ENCODE assay signal across 11 mouse cellular contexts in the genomic region with DNA sequence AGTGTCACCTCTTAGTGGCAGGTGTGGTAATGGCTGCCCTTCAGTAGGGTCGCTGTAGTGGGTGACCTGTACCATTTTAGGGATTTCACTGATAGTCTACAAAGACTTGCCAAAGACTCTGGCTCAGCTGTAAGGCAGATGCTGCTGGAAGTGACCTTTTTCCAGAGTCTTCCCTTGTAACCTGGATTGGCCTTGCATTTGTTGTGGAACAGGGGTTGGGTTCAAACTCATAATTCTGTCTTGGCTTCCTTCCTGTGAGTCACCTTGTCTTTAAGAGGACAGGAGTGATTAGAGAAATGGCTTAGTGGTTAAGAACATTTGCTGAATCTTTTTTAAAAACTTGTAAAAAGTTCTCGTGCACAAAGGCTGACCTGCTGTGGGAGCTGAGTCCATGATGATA. TPM values are rescaled to one million over a fixed set of nuclear protein-coding genes. Genes with fewer than 3 reads are reported as not detected.
DNase-seq lines count a peak whose midpoint lies in the region; ATAC-seq and TF ChIP-seq lines count a peak whose summit lies in the region.
"Had no signal": no experiment of that assay in that cellular context is flagged by ENCODE, and none has a peak within 500 bp of the region (broad histone marks: within the 10 kb centered on the region; RNA-seq: fewer than 3 reads in every experiment).

No protein-coding gene starts in this region.

- no peak overlapping the region for H3K4me3 ChIP-seq in hindbrain, embryonic 12.5 days
- no peak overlapping the region for H3K4me3 ChIP-seq in hindbrain, embryonic 16.5 days (ENCODE audit: low read length)
- H3K4me3 ChIP-seq in ES-E14 (ENCODE audit: insufficient read depth in 1 of 2, low read depth in 1 of 2, low read length in 2 of 2, poor library complexity in 1 of 2, severe bottlenecking in 1 of 2), result peak overlapping the region in 1 of 2 experiments; percentile 78; a peak in 2 of 4 replicates
- peak overlapping the region; percentile 72; the same call in 1 of the 2 replicates for H3K4me3 ChIP-seq in forebrain, embryonic 15.5 days
- peak overlapping the region; percentile 2; the same call in 1 of the 2 replicates for H3K4me3 ChIP-seq in liver, embryonic 16.5 days (ENCODE audit: low read depth, low read length)

- no peak overlapping the region for H3K27ac ChIP-seq in hindbrain, embryonic 12.5 days
- H3K27ac ChIP-seq in hindbrain, embryonic 16.5 days (ENCODE audit: low read depth, low read length), result no peak overlapping the region
- no peak overlapping the region for H3K27ac ChIP-seq in ES-E14 (ENCODE audit: insufficient read depth, low read depth, low read length, poor library complexity, severe bottlenecking)
- H3K27ac ChIP-seq in forebrain, embryonic 15.5 days (replicated peaks), result no peak overlapping the region
- no peak overlapping the region; the same call in 1 of the 2 replicates for H3K27ac ChIP-seq in liver, embryonic 16.5 days (ENCODE audit: low read length)

- no peak overlapping the region; the same call in 1 of the 2 replicates for H3K9ac ChIP-seq in hindbrain, embryonic 12.5 days
- no peak overlapping the region for H3K9ac ChIP-seq in hindbrain, embryonic 16.5 days (ENCODE audit: low read depth, low read length)
- peak overlapping the region; percentile 95 for H3K9ac ChIP-seq in ES-E14 (ENCODE audit: insufficient read depth, low read depth, low read length, poor library complexity, severe bottlenecking)
- H3K9ac ChIP-seq in forebrain, embryonic 15.5 days (replicated peaks), result no peak overlapping the region
- no peak overlapping the region; the same call in 1 of the 2 replicates for H3K9ac ChIP-seq in liver, embryonic 16.5 days (ENCODE audit: low read depth, low read length)

- DNase-seq in ES-E14 (ENCODE audit: low read depth, low spot score), result no peak
- DNase-seq in adrenal gland, postnatal 14 days, result no peak
- no peak for DNase-seq in layer of hippocampus, postnatal 14 days (ENCODE audit: low spot score in 2 of 2)
- DNase-seq in kidney, postnatal 4 days, result no peak
- DNase-seq: thymus, adult 2 months had no signal

- H3K4me2 ChIP-seq in hindbrain, embryonic 12.5 days (replicated peaks), result peak overlapping the region; percentile 82; the same call in 1 of the 2 replicates
- no peak overlapping the region for H3K4me2 ChIP-seq in hindbrain, embryonic 16.5 days (ENCODE audit: low read length)
- no peak overlapping the region for H3K4me2 ChIP-seq in forebrain, embryonic 15.5 days (replicated peaks)
- H3K4me2 ChIP-seq in liver, embryonic 16.5 days (ENCODE audit: low read depth, low read length), result peak overlapping the region; percentile 81

- 81% methylated on average over 2 of the region's 2 CpGs for WGBS in hindbrain, embryonic 12.5 days
- 88% methylated on average over 2 of the region's 2 CpGs for WGBS in hindbrain, embryonic 16.5 days
- 89% methylated on average over 2 of the region's 2 CpGs for WGBS in forebrain, embryonic 15.5 days
- 69% methylated on average over 2 of the region's 2 CpGs for WGBS in liver, embryonic 16.5 days (ENCODE audit: insufficient replicate concordance)

- ATAC-seq in hindbrain, embryonic 12.5 days (ENCODE audit: low FRiP score), result no peak
- ATAC-seq in hindbrain, embryonic 16.5 days, result no peak
- ATAC-seq in forebrain, embryonic 15.5 days (replicated peaks), result no peak
- no peak for ATAC-seq in liver, embryonic 16.5 days (ENCODE audit: low read depth)

- peaks cover 53% of the 10 kb centered on the region for H3K36me3 ChIP-seq in hindbrain, embryonic 12.5 days
- H3K36me3 ChIP-seq in hindbrain, embryonic 16.5 days (ENCODE audit: control insufficient read depth, insufficient read depth, low read length), result peaks cover 11% of the 10 kb centered on the region
- peaks cover 58% of the 10 kb centered on the region for H3K36me3 ChIP-seq in ES-E14 (ENCODE audit: control insufficient read depth, insufficient read depth, low read length, poor library complexity, severe bottlenecking)
- peaks cover 43% of the 10 kb centered on the region for H3K36me3 ChIP-seq in forebrain, embryonic 15.5 days
- peaks cover 31% of the 10 kb centered on the region for H3K36me3 ChIP-seq in liver, embryonic 16.5 days (ENCODE audit: control insufficient read depth, insufficient read depth)

- H3K4me1 ChIP-seq in hindbrain, embryonic 12.5 days, result peaks cover 48% of the 10 kb centered on the region
- peaks cover 27% of the 10 kb centered on the region for H3K4me1 ChIP-seq in hindbrain, embryonic 16.5 days (ENCODE audit: control insufficient read depth, insufficient read depth, low read depth, low read length)
- H3K4me1 ChIP-seq in ES-E14 (ENCODE audit: control insufficient read depth in 2 of 2, insufficient read depth in 2 of 2, low read length in 2 of 2, poor library complexity in 1 of 2), result peaks cover 0 to 18% of the 10 kb centered on the region in 2 experiments; a peak in 2 of 4 replicates
- peaks cover 35% of the 10 kb centered on the region for H3K4me1 ChIP-seq in forebrain, embryonic 15.5 days
- peaks cover 27% of the 10 kb centered on the region for H3K4me1 ChIP-seq in liver, embryonic 16.5 days (ENCODE audit: control insufficient read depth, low read depth, low read length)

- H3K27me3 ChIP-seq in hindbrain, embryonic 12.5 days, result no peaks in the 10 kb centered on the region
- H3K27me3 ChIP-seq in hindbrain, embryonic 16.5 days (replicated peaks; ENCODE audit: control insufficient read depth, insufficient read depth, low read length), result no peaks in the 10 kb centered on the region
- H3K27me3 ChIP-seq in forebrain, embryonic 15.5 days, result no peaks in the 10 kb centered on the region
- no peaks in the 10 kb centered on the region for H3K27me3 ChIP-seq in liver, embryonic 16.5 days (ENCODE audit: control insufficient read depth, insufficient read depth, low read depth, low read length)

- in situ Hi-C loops in ES-E14 (cut with MboI; ENCODE audit: low sequenced_read_pairs in 2 of 2, unreplicated experiment in 2 of 2), result no loop called here

- H3K9me3 ChIP-seq in hindbrain, embryonic 12.5 days (replicated peaks), result no peaks in the 10 kb centered on the region
- no peaks in the 10 kb centered on the region for H3K9me3 ChIP-seq in hindbrain, embryonic 16.5 days (ENCODE audit: control insufficient read depth, low read length)
- H3K9me3 ChIP-seq in ES-E14 (ENCODE audit: control insufficient read depth, insufficient read depth, low read depth, low read length), result no peaks in the 10 kb centered on the region
- H3K9me3 ChIP-seq in forebrain, embryonic 15.5 days, result no peaks in the 10 kb centered on the region
- no peaks in the 10 kb centered on the region for H3K9me3 ChIP-seq in liver, embryonic 16.5 days (replicated peaks; ENCODE audit: control insufficient read depth, low read length)

TF ChIP-seq in ES-E14, 5 proteins besides CTCF, POLR2A, EP300 and RAD21:
- TF ChIP-seq HCFC1 (IDR thresholded peaks at IDR 0.05; ENCODE audit: borderline replicate concordance, insufficient read depth, low read length) (no peak), MAFK (IDR thresholded peaks at IDR 0.05; ENCODE audit: insufficient read depth, low read depth, low read length) (no peak), CHD2 (IDR thresholded peaks at IDR 0.05; ENCODE audit: low read depth, low read length) (no peak), ZNF384 (IDR thresholded peaks at IDR 0.05; ENCODE audit: low read depth, low read length) (no peak), ZC3H11A (IDR thresholded peaks at IDR 0.05; ENCODE audit: borderline replicate concordance, low read depth, low read length) (no peak)

RNA-seq across cellular contexts. Expression of gene Cygb, which starts 19.3 kb away (rescaled TPM):
- polyA plus RNA-seq in hindbrain, embryonic 12.5 days (2016; fragmentation: Nextera tagmentation; extraction: Ambion mirVana), result 4.5 and 5.9 TPM in 2 replicates
- polyA plus RNA-seq in hindbrain, embryonic 16.5 days (2015; fragmentation: Nextera tagmentation; extraction: Ambion mirVana), result 34.4 and 37.4 TPM in 2 replicates
- 0.37 and 0.40 TPM in 2 replicates for total RNA-seq in ES-E14 (2012; rRNA removed)
- polyA plus RNA-seq in forebrain, embryonic 15.5 days (2015; fragmentation: Nextera tagmentation; extraction: Ambion mirVana), result 15.8 and 16.4 TPM in 2 replicates
- 1.1 and 1.2 TPM in 2 replicates for polyA plus RNA-seq in liver, embryonic 16.5 days (2015; fragmentation: Nextera tagmentation; extraction: Ambion mirVana)
- 30.9 and 35.0 TPM in 2 replicates for total RNA-seq in adrenal gland, postnatal 14 days (2021)
- 10 to 100 TPM; 48.9 to 52.1 TPM for total RNA-seq in layer of hippocampus, postnatal 14 days (2021)

RNA-seq across cellular contexts. Expression of gene Prcd, which starts 20.1 kb away (rescaled TPM):
- 0.34 and 0.43 TPM in 2 replicates for polyA plus RNA-seq in hindbrain, embryonic 12.5 days (2016; fragmentation: Nextera tagmentation; extraction: Ambion mirVana)
- 3.1 and 4.2 TPM in 2 replicates for polyA plus RNA-seq in hindbrain, embryonic 16.5 days (2015; fragmentation: Nextera tagmentation; extraction: Ambion mirVana)
- 2.0 and 2.2 TPM in 2 replicates for total RNA-seq in ES-E14 (2012; rRNA removed)
- polyA plus RNA-seq in forebrain, embryonic 15.5 days (2015; fragmentation: Nextera tagmentation; extraction: Ambion mirVana), result 2.0 and 2.4 TPM in 2 replicates
- 0.12 TPM in 1 of 2 replicates, not detected in the other for polyA plus RNA-seq in liver, embryonic 16.5 days (2015; fragmentation: Nextera tagmentation; extraction: Ambion mirVana)
- 5.3 and 6.1 TPM in 2 replicates for total RNA-seq in adrenal gland, postnatal 14 days (2021)
- total RNA-seq in layer of hippocampus, postnatal 14 days (2021), result 1 to 10 TPM; 4.6 to 5.0 TPM
- total RNA-seq: liver, adult 2 months; neutrophil, adult 5-6 weeks had no signal
- polyA plus RNA-seq: liver, adult 2 months had no signal

RNA-seq across cellular contexts. Expression of gene Rhbdf2, which starts 46.6 kb away (rescaled TPM):
- 3.7 and 4.5 TPM in 2 replicates for polyA plus RNA-seq in hindbrain, embryonic 12.5 days (2016; fragmentation: Nextera tagmentation; extraction: Ambion mirVana)
- 1.7 and 2.1 TPM in 2 replicates for polyA plus RNA-seq in hindbrain, embryonic 16.5 days (2015; fragmentation: Nextera tagmentation; extraction: Ambion mirVana)
- total RNA-seq in ES-E14 (2012; rRNA removed), result 29.3 and 53.8 TPM in 2 replicates
- polyA plus RNA-seq in forebrain, embryonic 15.5 days (2015; fragmentation: Nextera tagmentation; extraction: Ambion mirVana), result 1.3 and 1.4 TPM in 2 replicates
- 6.7 and 7.7 TPM in 2 replicates for polyA plus RNA-seq in liver, embryonic 16.5 days (2015; fragmentation: Nextera tagmentation; extraction: Ambion mirVana)
- total RNA-seq in adrenal gland, postnatal 14 days (2021), result 11.2 and 14.3 TPM in 2 replicates
- 1 to 10 TPM; 1.6 to 1.7 TPM for total RNA-seq in layer of hippocampus, postnatal 14 days (2021)

Comparison
In these comparisons a context has a peak if more than half of its experiments do, and no peak if none do; other contexts are left out.
1. H3K4me2 ChIP-seq: peak in hindbrain, embryonic 12.5 days (single experiment) and liver, embryonic 16.5 days (single experiment); none in hindbrain, embryonic 16.5 days (single experiment) and forebrain, embryonic 15.5 days (single experiment).
2. H3K4me3 ChIP-seq: peak in forebrain, embryonic 15.5 days (single experiment) and liver, embryonic 16.5 days (single experiment); none in hindbrain, embryonic 12.5 days (single experiment) and hindbrain, embryonic 16.5 days (single experiment).